Mouse (Mus musculus): Measurements from ENCODE around the gene Abca1.

- TF ChIP-seq CTCF (IDR thresholded peaks at IDR 0.05; ENCODE audit: extremely low read depth, insufficient read depth, low read length) (no peak), POLR2A (IDR thresholded peaks at IDR 0.05; ENCODE audit: extremely low read depth, insufficient read depth, low read length) (peak; percentile 55; the same call in 1 of the 2 replicates)
Observed at GRCm38 (mm10) chr4:53011732-53012361, 147.8 kb downstream of the Abca1 start, which contains the start of gene Nipsnap3b.

Measured in cortical plate, adult 2 months (tissue).